Mouse (Mus musculus) G1E-ER4 (cell line): ENCODE measurements around the gene Kcnh8. TPM values are rescaled to one million over a fixed set of nuclear protein-coding genes. Genes with fewer than 3 reads are reported as not detected.

Experiments used
- GATA1 ChIP-seq: IDR thresholded peaks from one replicate; pipeline ENCODE4 v1.8.0; 2012; ENCODE audit warnings: low read length, inconsistent platforms
- polyA plus RNA-seq: library from polyadenylated mRNA; stranded (reverse); fragments of >175 nt; gene quantifications from 2 replicates; pipeline ENCODE4 v1.2.3, GENCODE M21; 2012

Gene Kcnh8
- polyA plus RNA-seq, 1 experiment, result not detected

DNA sequence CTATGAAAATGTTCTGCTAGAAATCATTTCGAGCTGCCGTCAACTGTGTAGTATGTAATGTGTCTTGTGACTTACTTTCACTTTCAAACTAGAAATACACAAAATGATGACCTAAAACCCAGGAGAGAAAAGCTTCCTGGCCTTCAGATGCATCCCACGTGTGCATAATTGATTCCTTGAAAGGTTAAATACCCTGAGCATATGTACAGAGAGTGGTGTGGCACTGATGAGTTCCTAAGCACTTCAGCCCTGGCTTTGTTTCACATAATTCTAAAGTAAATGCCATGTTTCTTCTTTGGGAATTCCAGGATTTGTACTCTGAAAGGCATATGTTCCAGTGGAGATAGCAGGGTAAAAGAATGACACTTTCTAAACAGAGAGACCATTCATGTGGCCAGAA, 119.7 kb downstream of the Kcnh8 start:
- TF ChIP-seq GATA1, result no peak

DNA sequence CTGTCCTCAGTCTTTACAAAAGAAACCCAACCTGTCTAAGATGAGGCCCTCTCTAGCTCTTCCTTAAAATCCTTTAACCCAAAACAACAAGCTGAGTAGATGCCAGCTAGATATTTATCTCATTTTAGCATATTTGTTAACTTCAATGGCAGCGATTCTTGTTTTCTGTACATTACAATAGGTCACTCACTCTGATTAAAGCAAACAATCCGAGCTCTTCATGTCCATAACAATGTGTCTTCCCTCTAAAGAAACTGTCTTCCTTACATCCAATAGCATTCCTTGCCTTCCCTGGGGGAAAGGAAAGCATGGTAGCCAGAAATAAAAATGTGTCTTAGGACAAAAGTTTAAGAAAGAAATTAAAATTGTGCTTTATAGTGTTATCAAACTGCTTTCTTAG, 126.3 kb downstream of the Kcnh8 start:
- TF ChIP-seq GATA1, result no peak

DNA sequence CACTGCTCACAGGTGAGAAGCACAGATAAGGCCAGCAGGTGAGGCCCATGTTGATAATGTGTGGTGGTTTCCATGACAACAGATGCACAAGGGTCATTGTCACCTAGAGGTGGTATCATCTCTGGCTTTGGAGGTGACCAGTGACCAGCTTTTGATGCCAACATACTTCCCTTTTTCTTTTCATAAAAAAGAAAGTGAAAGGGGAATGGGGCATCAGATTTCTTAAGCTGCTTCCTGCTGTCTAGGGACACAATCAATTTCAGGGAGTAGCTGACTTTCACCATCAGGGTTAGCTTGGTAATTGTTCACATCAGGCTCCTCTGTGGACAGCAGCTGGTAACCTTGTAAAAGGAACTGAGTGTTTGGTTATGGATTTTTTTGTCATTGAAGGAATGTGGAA, 135.9 kb downstream of the Kcnh8 start:
- no peak for TF ChIP-seq GATA1

GRCm38 (mm10) chr17:52788151-52788550, 185.6 kb downstream of the Kcnh8 start:
- TF ChIP-seq GATA1, result no peak

DNA sequence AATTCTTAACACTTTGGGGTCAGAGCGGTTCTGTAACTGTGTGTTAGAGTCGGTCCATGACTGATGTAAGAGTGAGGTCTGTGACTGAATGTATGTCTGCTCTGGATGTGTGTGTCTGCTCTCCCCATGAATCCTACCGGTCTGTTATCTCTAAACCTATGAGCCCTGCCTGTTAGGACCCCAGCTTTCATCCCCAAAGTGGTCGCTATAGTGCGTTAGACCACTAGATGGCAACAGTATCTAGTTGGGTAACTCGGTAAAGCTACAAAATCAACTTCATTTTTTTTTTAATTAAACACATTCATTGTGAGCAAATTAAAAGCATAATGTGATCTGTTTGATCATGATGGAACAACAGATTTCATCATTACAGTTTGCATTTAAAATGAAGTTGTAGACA, 202.0 kb downstream of the Kcnh8 start:
- TF ChIP-seq GATA1, result no peak

DNA sequence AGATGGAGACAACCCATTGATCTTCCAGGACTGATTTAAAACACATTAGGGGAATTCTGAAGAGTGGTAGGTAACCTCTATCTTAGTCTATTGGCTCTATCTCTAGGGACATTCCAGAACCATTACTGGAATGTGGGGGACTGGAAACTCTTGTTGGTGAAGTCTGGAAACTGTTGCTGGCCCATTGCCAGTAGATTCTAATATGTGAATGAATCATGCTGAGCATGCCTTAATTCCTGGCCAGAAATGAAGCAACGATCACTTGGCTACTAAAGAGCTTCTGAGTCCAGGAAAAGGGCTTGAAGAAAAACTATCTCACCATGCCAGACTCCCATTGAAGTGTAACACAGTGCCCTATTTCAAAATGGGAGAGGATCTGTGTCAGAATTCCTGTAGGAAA, 208.3 kb downstream of the Kcnh8 start:
- no peak for TF ChIP-seq GATA1

DNA sequence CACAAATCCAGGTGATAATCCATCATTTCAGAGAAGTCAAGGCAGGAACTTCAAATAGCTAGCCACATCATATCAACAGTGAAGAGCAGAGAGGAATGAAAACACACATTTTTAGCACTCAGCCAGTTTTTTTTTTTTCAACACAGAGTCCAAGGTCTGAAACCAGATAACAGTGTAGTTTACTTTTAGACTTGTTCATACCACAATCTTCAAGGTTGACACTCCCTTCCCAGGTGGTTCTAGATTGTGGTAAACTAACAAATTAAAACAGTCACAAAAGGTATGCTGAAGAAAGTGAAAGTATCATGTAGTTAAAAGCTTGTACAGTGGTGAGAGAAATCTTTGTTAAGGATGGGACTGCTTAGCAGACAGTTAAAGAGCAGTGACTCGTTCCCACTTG, 216.5 kb downstream of the Kcnh8 start:
- no peak for TF ChIP-seq GATA1

- TF ChIP-seq GATA1, result no peak
Measured at GRCm38 (mm10) chr17:52829678-52830077, 227.2 kb downstream of the Kcnh8 start.

GRCm38 (mm10) chr17:52873195-52873594, 270.7 kb downstream of the Kcnh8 start:
- no peak for TF ChIP-seq GATA1

- no peak for TF ChIP-seq GATA1
Measured at GRCm38 (mm10) chr17:52878964-52879363, 276.5 kb downstream of the Kcnh8 start.

GRCm38 (mm10) chr17:52880051-52880450, 277.5 kb downstream of the Kcnh8 start:
- no peak for TF ChIP-seq GATA1

DNA sequence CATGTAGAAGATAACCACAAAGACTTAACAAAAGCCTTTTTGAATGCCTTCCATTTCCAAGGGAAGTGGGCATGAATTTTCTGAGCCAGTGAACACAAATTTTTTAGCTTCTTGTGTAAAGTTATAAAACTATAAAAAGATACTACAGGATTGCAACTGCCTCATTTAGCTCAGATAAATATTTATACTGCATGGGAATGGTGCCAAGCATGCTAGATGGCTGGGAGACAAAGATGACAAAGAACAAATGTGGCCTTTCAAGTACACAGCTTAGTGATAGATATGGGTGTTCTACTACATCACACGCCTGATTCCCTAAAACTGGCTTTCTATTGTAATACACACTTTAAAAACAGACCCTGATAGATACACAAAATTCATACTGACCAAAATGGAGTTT, 282.7 kb downstream of the Kcnh8 start:
- no peak for TF ChIP-seq GATA1

DNA sequence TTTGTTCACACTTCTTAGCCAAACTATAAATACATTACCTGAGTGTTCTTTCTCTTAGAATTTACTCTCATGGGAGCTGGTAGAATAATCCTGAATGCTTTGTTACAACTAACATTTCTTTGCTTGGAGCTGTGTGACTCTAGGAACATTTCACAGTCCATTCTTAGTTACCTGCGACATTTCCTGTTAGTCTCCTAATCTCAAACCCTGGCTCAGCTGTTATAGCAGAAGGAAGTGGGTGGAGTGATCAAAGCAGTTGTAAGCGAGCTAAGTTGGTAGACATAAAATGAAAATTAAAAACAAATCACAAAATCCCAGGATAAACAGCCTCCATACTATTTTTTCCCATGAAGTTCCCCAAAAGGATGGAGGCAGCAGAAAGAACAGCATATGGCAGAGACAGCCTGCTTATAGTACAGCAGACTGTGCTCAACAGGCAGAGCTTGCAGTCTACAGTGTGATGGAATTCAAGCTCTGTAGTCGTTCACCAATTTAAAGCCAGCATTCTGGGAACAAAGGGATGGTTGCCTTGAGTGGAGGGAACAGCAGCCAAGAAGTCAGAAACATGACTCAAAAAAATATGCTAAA, 318.1 kb downstream of the Kcnh8 start:
- TF ChIP-seq GATA1, result no peak

DNA sequence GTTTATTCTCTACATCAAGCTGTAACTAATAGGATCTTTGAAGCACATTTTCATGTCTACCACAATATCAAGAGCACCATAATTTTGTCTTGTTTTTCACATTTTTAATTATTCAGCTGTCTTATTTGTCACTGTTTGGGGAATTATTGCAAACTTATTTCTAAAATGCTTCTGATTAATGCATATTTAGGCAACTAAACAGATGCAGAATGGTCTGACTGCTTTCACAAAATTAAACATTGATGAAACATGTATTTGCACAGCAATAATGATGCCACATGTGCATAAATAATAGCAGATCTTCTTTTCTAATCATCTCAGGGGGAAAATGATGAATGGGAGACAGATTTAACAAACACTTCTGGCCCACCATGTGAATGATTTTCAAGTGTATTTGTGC, 341.5 kb downstream of the Kcnh8 start:
- TF ChIP-seq GATA1, result no peak

GRCm38 (mm10) chr17:52972735-52973134, 370.2 kb downstream of the Kcnh8 start:
- no peak for TF ChIP-seq GATA1

DNA sequence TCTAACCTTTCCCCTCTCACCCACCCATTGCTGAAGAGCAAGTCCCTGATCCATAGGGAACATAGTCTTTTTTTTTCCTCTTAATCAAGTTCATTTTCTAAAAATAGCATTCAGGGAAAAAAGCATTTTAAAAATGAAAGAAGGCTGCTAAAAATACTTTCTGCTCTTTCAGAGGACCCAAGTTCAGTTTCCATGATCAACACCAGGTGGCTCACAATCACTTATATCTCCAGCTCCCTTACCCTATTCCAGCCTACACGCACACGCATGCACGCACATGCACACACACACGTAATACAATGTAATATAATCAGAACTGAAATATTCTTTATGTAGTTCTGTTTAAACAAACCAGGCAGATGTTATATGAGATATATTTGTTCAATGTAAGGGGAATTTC, 378.4 kb downstream of the Kcnh8 start:
- no peak for TF ChIP-seq GATA1
